Mouse (Mus musculus) cortical plate, adult 2 months (tissue): ENCODE data around the gene Cideb.

Source experiments
- CTCF ChIP-seq: fragments of 200-500 bp; IDR thresholded peaks from 2 replicates; pipeline ENCODE4 v1.5.1; 2011; ENCODE audit warnings: mild to moderate bottlenecking, control low read depth, low read length; ENCODE audit not compliant: insufficient read depth; ENCODE audit errors: extremely low read depth
- POLR2A ChIP-seq: fragments of 200-500 bp; IDR thresholded peaks from 2 replicates; pipeline ENCODE4 v1.6.1; 2011; ENCODE audit warnings: mild to moderate bottlenecking, low read length, control low read depth; ENCODE audit not compliant: insufficient read depth; ENCODE audit errors: extremely low read depth

GRCm38 (mm10) chr14:55711786-55712185 is 46.5 kb downstream of the Cideb start:
- TF ChIP-seq POLR2A (no peak), CTCF (no peak)
